Mouse (Mus musculus): ENCODE data around the gene Rab17. TPM values are rescaled to one million over a fixed set of nuclear protein-coding genes. Genes with fewer than 3 reads are reported as not detected.

The Rab17 gene
- polyA plus RNA-seq, 1 experiment from 2014 or later: 0.10 TPM

DNA sequence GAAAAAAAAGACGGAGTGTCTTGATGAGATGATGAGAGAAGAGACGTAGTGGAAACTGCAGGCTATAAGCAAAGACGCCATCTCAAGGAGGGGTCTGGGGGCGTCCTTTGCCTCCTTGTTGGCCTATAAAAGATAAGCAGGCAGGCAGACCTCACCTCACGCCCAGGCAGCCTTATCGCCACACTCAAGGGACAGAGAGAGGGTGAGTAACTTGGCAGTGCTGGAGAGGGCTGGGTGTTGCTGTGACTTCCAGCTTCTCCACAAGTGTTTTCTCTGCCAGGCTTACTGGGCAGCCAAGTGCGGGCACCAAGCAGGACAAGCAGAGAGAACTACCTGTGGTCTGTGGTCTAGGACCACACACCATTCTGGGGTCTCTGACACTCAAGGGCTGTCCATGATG, 17.8 kb downstream of the Rab17 start:
- Histone ChIP-seq H3K4me1 (no peaks in the 10 kb centered on the region), H3K9me3 (no peaks in the 10 kb centered on the region), H3K4me3 (no peak overlapping the region), H3K27ac (no peak overlapping the region), H3K27me3 (ENCODE audit: poor library complexity, severe bottlenecking) (no peaks in the 10 kb centered on the region), H3K36me3 (replicated peaks) (no peaks in the 10 kb centered on the region)
- DNase-seq (ENCODE audit: extremely low spot score, low spot score): no peak
- 87% methylated on average over 7 of the region's 7 CpGs for WGBS

DNA sequence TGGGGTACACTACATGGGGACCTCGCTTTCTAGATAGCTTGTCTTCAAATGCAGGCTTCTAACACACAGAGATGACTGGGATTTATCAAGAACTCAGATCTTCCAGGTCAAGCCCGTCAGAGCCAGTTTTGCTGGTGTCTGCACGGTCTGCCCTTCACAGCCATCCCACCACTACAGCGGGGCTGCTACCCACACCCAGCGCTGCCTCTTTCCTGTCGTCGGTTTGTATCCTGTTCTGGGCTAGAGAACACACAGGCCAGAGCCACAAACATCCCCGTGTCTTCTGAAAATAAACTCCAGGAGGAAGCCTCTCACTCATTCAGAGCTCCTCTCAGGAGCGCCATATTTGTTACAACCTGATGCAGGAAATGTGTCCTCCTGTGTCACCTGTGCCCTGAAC, 20.2 kb downstream of the Rab17 start:
- Histone ChIP-seq H3K4me3 (no peak overlapping the region), H3K36me3 (replicated peaks) (no peaks in the 10 kb centered on the region), H3K4me1 (no peaks in the 10 kb centered on the region), H3K9me3 (no peaks in the 10 kb centered on the region), H3K27me3 (ENCODE audit: poor library complexity, severe bottlenecking) (no peaks in the 10 kb centered on the region), H3K27ac (no peak overlapping the region)
- WGBS: 76% methylated on average over 9 of the region's 9 CpGs
- no peak for DNase-seq (ENCODE audit: extremely low spot score, low spot score)

DNA sequence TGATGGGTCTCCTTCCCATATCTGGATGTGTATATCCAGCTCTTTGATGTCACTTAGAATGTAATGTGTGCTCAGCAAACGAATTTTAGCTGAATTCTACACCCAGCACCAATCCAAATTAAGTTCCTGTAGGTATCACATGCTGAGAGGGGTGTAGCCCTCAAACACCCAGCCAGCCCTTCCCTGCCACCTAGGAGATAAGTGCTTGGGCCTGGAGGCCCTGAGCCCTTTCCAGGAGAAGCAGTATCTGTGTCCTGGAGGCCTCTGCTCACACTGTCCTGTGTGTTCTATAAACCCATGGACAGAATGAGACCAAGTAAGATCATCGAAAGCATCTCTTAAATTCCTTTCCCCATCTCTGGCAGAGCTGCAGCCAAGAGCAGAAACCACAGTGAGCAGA, 22.2 kb downstream of the Rab17 start:
- Histone ChIP-seq H3K4me1 (no peaks in the 10 kb centered on the region), H3K9me3 (no peaks in the 10 kb centered on the region), H3K4me3 (no peak overlapping the region), H3K27me3 (ENCODE audit: poor library complexity, severe bottlenecking) (no peaks in the 10 kb centered on the region), H3K27ac (no peak overlapping the region), H3K36me3 (replicated peaks) (no peaks in the 10 kb centered on the region)
- no peak for DNase-seq (ENCODE audit: extremely low spot score, low spot score)
- WGBS: 73% methylated on average over 2 of the region's 2 CpGs

DNA sequence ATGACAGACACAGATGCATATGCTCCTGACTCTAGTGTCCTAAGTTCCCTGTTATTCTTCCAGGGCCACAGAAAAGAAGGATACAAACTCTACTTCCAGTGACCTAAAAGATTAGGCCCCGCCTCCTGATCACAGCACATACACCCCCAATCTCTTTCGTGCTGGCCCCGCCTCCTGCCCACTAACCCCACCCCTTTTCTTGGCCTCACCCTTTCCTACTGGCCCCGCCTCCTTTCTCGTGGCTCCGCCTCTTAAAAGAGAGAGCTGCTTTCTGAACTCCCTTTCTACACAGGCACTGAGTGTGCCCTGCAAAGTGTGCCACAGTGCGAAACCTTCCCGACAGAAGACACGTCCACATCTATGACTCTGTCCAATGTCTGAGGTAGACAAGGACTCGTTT, 24.3 kb downstream of the Rab17 start:
- H3K27me3 ChIP-seq (ENCODE audit: poor library complexity, severe bottlenecking): no peaks in the 10 kb centered on the region
- H3K36me3 ChIP-seq (replicated peaks): no peaks in the 10 kb centered on the region
- no peak overlapping the region for H3K27ac ChIP-seq
- no peaks in the 10 kb centered on the region for H3K9me3 ChIP-seq
- H3K4me3 ChIP-seq: no peak overlapping the region
- no peak for DNase-seq (ENCODE audit: extremely low spot score, low spot score)
- WGBS: 55% methylated on average over 10 of the region's 10 CpGs
- no peaks in the 10 kb centered on the region for H3K4me1 ChIP-seq

DNA sequence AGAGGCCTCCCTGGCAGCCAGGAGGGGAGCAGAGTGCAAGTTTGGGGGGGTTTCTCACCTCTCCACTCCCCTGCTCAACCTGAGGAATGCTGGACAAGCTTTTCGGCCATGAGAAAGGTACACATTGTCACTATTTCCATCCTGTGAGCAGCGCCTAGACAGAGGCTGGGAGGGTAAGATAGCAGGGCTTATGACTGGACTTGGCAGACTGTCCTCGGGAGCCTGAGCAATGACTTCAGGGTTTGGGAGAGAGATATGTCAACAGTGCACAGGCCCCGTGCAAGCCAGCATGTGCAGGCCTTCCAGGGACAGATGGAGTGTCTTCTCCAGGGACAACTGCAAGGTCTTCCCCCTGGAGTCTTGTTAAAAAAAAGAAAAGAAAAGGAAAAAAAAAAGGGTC, 29.5 kb downstream of the Rab17 start:
- no peak for DNase-seq (ENCODE audit: extremely low spot score, low spot score)
- Histone ChIP-seq H3K27me3 (ENCODE audit: poor library complexity, severe bottlenecking) (no peaks in the 10 kb centered on the region), H3K36me3 (replicated peaks) (no peaks in the 10 kb centered on the region), H3K27ac (no peak overlapping the region), H3K9me3 (no peaks in the 10 kb centered on the region), H3K4me3 (no peak overlapping the region), H3K4me1 (peaks cover 8% of the 10 kb centered on the region)
- WGBS: 84% methylated on average over 4 of the region's 4 CpGs

DNA sequence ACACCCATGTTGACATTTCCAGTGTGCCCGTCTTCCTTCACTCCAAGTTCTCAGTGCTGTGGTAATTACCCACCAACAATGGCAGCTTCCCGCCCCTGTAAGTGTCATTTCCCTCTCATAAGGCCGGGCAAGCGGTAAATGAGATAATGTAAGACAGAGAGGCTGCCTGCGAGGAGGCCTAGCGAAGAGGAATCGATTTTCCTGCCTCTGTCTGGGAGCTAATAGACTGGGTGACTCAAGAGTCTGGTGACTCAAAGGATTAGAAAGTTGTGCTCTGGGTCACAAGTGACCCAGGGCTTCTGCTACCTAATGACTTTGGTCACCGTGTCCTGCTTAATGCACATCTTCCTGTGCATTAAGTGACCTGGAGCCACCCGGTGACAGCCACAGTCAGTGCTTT, 32.5 kb downstream of the Rab17 start:
- H3K4me3 ChIP-seq: no peak overlapping the region
- no peaks in the 10 kb centered on the region for H3K9me3 ChIP-seq
- no peak for DNase-seq (ENCODE audit: extremely low spot score, low spot score)
- no peaks in the 10 kb centered on the region for H3K27me3 ChIP-seq (ENCODE audit: poor library complexity, severe bottlenecking)
- H3K27ac ChIP-seq: no peak overlapping the region
- no peaks in the 10 kb centered on the region for H3K36me3 ChIP-seq (replicated peaks)
- 69% methylated on average over 9 of the region's 9 CpGs for WGBS
- H3K4me1 ChIP-seq: peaks cover 8% of the 10 kb centered on the region

DNA sequence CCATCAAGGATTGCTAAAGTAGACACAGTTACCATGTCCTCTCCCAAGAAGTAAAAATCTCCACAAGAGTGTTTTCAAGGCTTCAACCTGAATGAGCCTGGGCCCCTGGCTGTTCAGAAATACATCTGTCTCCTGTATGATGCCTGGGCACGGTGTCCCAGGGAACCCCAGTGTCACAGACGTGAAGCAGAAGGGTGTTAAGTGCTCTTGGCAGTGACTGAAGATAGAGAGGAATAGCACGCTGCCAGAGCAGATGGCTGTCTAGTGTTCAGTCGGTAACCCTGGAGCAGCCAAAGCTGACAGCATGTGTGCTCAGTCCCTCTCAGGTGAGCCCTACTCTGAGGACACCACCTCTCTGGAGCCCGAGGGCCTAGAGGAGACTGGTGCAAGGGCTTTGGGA, 36.5 kb downstream of the Rab17 start:
- Histone ChIP-seq H3K4me1 (peaks cover 16% of the 10 kb centered on the region), H3K27me3 (ENCODE audit: poor library complexity, severe bottlenecking) (peaks cover 4% of the 10 kb centered on the region), H3K9me3 (no peaks in the 10 kb centered on the region), H3K36me3 (replicated peaks) (no peaks in the 10 kb centered on the region), H3K4me3 (no peak overlapping the region), H3K27ac (no peak overlapping the region)
- no peak for DNase-seq (ENCODE audit: extremely low spot score, low spot score)
- WGBS: 81% methylated on average over 5 of the region's 5 CpGs

DNA sequence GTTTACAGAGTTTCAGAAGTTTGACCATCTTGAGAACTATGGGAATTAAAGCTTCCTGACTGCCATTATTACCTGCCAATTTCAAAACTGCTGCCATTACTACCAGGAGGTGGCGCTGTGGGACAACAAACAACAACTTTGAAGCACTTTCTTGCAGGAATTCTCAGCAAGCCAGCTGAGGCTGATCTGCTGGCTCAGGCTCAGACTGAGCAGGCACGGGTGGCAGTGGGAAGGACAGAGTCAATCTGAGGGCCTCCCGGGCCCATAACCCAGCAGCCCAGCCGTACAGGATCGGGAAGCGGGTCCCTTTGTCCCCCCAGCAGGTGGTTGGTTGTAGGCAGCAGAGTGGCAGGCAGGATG, 40.9 kb downstream of the Rab17 start:
- peak; percentile 84 for DNase-seq (ENCODE audit: extremely low spot score, low spot score)
- no peaks in the 10 kb centered on the region for H3K9me3 ChIP-seq
- H3K4me3 ChIP-seq: peak overlapping the region; percentile 50
- no peaks in the 10 kb centered on the region for H3K36me3 ChIP-seq (replicated peaks)
- peaks cover 19% of the 10 kb centered on the region for H3K27me3 ChIP-seq (ENCODE audit: poor library complexity, severe bottlenecking)
- peaks cover 15% of the 10 kb centered on the region for H3K4me1 ChIP-seq
- H3K27ac ChIP-seq: 0 out of 2 replicates have a peak overlapping the region, but pooled peaks have one; percentile 12
- 5% methylated on average over 6 of the region's 6 CpGs for WGBS

DNA sequence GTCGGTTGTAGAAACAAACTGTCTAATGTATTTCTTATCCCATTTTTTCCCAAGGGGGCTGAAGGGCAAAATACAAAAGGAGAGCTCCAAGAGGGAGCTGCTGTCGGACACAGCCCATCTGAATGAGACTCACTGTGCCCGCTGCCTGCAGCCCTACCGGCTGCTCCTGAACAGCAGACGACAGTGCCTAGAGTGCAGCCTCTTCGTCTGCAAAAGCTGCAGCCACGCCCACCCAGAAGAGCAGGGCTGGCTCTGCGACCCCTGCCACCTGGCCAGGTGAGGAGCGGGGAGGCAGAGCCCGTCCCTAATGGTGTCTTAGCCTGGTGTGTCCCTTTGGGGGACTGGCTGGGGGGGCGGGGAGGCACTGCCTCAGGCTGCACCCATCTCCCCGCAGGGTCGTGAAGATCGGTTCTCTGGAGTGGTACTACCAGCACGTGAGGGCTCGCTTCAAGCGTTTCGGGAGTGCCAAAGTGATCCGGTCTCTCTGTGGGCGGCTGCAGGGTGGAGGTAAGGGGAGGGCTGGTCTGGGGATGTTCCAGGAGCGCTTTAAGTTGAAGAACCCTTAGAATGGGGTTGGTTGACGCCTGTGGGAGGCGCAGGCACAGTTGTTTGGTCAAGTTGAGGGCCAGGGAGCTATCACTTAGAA, 41.4 kb downstream of the Rab17 start:
- Histone ChIP-seq H3K4me3 (peak overlapping the region; percentile 50), H3K36me3 (replicated peaks) (no peaks in the 10 kb centered on the region), H3K9me3 (no peaks in the 10 kb centered on the region), H3K4me1 (peaks cover 15% of the 10 kb centered on the region), H3K27ac (peak overlapping the region; percentile 30; the same call in 1 of the 2 replicates), H3K27me3 (ENCODE audit: poor library complexity, severe bottlenecking) (peaks cover 19% of the 10 kb centered on the region)
- WGBS: 2% methylated on average over 23 of the region's 23 CpGs
- DNase-seq (ENCODE audit: extremely low spot score, low spot score): no peak

DNA sequence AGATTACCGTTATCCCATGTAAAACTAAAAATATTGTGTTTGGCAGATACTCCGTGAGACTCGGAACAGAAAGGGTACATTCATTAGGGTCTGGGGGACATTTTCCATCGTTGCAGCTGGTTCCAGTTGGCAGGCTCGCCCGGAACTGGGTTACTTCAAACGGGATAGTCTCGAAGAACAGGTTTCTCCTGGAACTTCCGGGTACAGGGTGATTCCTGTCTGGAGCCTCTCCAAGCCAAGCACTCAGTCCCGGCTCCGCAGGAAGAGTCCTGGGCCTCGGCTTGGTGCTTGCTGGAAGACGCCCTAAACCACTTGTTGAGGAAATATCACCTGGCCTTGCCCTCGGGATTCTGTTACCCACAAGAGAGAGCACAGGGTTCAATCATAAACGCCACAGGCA, 42.2 kb downstream of the Rab17 start:
- WGBS: 56% methylated on average over 15 of the region's 15 CpGs
- no peak for DNase-seq (ENCODE audit: extremely low spot score, low spot score)
- peaks cover 19% of the 10 kb centered on the region for H3K27me3 ChIP-seq (ENCODE audit: poor library complexity, severe bottlenecking)

DNA sequence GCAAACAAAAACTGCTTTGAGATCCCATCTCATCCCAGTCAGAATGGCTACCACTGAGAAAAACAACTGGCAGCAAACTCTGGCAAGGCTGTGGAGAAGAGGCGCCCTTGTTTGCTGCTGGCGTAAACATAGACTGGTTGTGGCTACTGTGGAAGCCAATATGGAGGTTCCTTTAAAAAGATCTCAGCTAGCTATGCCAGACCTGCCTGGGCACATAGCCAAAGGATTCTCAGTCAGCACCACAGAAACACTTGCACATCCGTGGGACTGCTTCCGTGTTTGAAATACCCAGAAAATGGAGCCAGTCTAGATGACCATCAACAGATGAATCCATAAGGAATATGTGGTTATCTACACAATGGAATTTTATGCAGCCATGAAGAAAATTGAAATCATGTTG, 43.4 kb downstream of the Rab17 start:
- H3K27me3 ChIP-seq (ENCODE audit: poor library complexity, severe bottlenecking): peaks cover 19% of the 10 kb centered on the region
- no peak overlapping the region for H3K4me3 ChIP-seq
- H3K36me3 ChIP-seq (replicated peaks): no peaks in the 10 kb centered on the region
- no peak for DNase-seq (ENCODE audit: extremely low spot score, low spot score)
- 94% methylated on average over 4 of the region's 4 CpGs for WGBS
- H3K9me3 ChIP-seq: no peaks in the 10 kb centered on the region
- peaks cover 15% of the 10 kb centered on the region for H3K4me1 ChIP-seq
- H3K27ac ChIP-seq: no peak overlapping the region

More for the DNA sequence above, 42.2 kb downstream of the Rab17 start:
- Histone ChIP-seq H3K4me1 (peaks cover 15% of the 10 kb centered on the region), H3K36me3 (replicated peaks) (no peaks in the 10 kb centered on the region), H3K27ac (no peak overlapping the region), H3K4me3 (no peak overlapping the region), H3K9me3 (no peaks in the 10 kb centered on the region)

DNA sequence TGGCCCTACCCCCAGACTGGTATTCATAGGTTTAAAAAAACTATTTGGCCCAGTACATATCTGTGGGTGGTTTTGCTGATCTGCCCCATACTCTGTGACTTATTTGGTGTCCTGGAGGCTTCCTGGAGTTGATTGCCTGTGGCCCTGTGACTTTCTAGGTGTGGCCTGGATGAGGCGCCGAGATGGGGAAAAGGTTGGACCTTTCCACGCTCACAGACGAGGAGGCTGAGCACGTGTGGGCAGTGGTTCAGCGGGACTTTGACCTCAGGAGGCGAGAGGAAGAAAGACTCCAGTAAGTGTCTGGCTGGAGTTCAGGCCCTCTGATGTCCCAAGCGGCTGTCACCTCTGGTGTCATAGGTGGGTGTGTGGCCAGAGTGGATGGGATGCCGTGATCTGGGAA, 47.8 kb downstream of the Rab17 start:
- 88% methylated on average over 9 of the region's 9 CpGs for WGBS
- H3K27me3 ChIP-seq (ENCODE audit: poor library complexity, severe bottlenecking): peaks cover 6% of the 10 kb centered on the region

DNA sequence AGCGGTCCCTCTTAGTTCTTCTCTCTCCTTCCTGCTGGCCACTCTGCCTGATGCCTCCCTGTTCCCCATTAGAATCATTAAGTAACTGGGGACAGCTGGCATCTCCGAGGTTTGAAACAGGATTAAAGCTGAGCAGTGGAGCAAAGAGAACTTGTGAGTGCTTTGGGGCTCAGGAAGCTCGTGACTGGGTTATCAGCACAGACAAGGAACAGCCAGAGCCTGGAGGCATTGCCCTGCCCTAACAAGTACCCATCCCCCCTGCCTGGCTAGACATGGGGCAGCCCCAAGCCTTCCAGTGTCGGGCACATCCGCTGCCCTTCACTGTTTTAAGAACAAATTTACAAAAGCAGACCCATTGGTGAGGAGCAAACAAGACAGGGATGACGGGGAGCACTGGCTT, 52.0 kb downstream of the Rab17 start:
- Histone ChIP-seq H3K4me1 (peaks cover 16% of the 10 kb centered on the region), H3K36me3 (replicated peaks) (no peaks in the 10 kb centered on the region), H3K27ac (no peak overlapping the region), H3K4me3 (no peak overlapping the region), H3K27me3 (ENCODE audit: poor library complexity, severe bottlenecking) (peaks cover 32% of the 10 kb centered on the region), H3K9me3 (peaks cover 11% of the 10 kb centered on the region)
- WGBS: 62% methylated on average over 6 of the region's 6 CpGs
- DNase-seq (ENCODE audit: extremely low spot score, low spot score): no peak

More for the DNA sequence above, 47.8 kb downstream of the Rab17 start:
- H3K27ac ChIP-seq: no peak overlapping the region
- no peak for DNase-seq (ENCODE audit: extremely low spot score, low spot score)
- H3K4me1 ChIP-seq: peaks cover 6% of the 10 kb centered on the region; the same call in 1 of the 2 replicates
- peaks cover 11% of the 10 kb centered on the region for H3K9me3 ChIP-seq
- H3K36me3 ChIP-seq (replicated peaks): no peaks in the 10 kb centered on the region
- no peak overlapping the region for H3K4me3 ChIP-seq
